Mouse (Mus musculus) layer of hippocampus, postnatal 10 days (tissue): ENCODE data around the gene Nnat. TPM values are rescaled to one million over a fixed set of nuclear protein-coding genes. Genes with fewer than 3 reads are reported as not detected.
A peak's percentile ranks its signal among the peaks of the same experiment; 100 is the strongest.

Experiments
- DNase-seq, 2 experiments: peaks; one replicate each; pipeline ENCODE4 v3.0.0; 2021; ENCODE audit warnings: low spot score in 2 of 2
- long read RNA-seq: library from polyadenylated mRNA; stranded (forward); transcript quantifications from one replicate; pipeline ENCODE4 v2.0.0, GENCODE M21; 2023
- total RNA-seq, 2 experiments: library from RNA; stranded (reverse); gene quantifications; 2 replicates each; pipeline ENCODE4 v1.2.3; 2021

Gene Nnat
- 1,000 to 10,000 TPM; 1,193 to 1,435 TPM for total RNA-seq
- long read RNA-seq, transcript Nnat-208 (3 exons, 927 nt) = minor isoform, 5 of 1,052 reads
- long read RNA-seq, transcript Nnat-202 (3 exons, 1,213 nt) = minor isoform, 83 of 1,052 reads
- long read RNA-seq, transcript Nnat-205 (2 exons, 1,146 nt) = major isoform, 242 of 1,052 reads
- long read RNA-seq, partial matches to known transcripts = 0 of 1,052 reads
- long read RNA-seq, other reads (novel, unspliced or antisense) = 714 of 1,052 reads

DNA sequence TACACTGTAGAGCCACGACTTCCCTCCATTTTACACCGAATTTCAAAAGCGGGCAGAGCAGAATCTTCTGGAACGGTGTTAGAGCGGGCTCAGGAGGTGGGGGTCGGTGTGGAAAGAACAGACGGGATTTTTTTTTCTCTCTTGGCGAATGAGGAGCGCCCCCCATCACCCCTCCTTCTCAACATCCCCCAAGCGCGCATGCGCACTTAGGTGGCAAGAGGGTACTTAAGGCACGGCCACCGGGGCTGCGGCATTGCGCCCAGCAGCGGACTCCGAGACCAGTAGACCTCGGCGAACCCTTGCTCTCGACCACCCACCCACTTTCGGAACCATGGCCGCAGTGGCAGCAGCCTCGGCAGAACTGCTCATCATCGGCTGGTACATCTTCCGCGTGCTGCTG lies at the start of gene Nnat:
Gene Nnat, plus strand, starts transcription at position 221 of the 400 bp plus-strand sequence.
- DNase-seq = peak; percentile 80 to 86

DNA sequence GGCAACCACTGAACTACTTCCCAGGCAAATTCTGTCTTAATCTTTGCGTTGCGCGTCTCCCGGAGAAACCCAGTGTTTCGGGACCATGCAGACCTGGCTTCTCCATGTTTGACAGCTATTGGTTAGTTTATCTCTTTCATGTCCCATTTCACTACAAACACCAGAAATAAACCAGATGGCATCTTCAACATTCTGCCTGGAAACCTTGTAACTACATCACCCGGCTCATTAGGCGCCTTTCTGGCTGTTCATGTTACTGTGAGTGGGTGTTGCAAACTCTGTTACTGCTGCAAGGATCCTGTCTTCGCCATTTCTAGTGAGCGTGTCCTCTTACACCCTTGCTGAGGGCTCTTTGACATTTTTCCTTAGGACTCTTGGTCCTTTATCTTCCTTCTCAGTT lies 47.0 kb upstream of the Nnat start:
- DNase-seq = no peak

DNA sequence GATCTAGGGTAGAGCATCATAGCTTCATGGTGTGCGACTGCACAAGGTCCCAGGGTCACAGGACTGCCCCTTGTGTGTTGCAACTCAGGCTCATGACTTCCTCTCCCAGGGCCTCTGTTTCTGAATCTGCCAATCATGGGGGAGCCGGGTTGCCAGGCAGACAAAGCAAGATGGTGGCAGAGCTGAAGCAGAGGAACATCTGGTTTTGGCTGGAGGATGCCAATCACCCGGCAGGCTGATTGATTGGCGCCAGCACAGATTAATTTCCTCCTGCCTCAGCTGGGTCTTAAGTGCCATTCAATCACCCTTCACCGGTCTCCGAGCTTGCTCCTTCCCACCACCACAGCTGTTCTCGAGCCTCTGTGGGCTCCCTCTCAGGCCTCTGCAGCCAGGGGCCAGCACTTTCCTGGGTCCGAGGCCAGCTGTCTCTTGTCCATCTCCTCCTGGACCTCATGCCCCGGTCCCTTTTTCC lies 46.1 kb upstream of the Nnat start:
- DNase-seq = no peak

DNA sequence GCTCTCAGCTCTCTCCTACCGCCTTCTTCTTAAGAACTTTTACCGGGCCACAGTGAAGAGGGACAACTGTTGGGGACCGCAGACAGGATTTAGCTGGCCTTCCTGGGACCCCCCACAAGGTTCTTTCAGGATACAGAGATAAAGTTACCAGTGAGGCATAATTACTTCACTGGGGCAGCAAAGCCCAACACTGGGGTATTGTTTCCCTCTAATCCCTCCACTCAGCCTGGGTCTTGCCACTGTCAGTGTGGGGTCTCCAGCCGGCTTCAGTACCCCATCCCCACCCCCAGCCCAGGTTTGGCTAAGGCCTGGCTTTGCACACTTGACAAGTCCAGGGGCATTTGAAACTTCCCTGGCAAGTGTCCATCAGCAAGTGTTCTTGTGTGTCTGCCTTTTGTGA lies 45.5 kb upstream of the Nnat start:
- no peak for DNase-seq

DNA sequence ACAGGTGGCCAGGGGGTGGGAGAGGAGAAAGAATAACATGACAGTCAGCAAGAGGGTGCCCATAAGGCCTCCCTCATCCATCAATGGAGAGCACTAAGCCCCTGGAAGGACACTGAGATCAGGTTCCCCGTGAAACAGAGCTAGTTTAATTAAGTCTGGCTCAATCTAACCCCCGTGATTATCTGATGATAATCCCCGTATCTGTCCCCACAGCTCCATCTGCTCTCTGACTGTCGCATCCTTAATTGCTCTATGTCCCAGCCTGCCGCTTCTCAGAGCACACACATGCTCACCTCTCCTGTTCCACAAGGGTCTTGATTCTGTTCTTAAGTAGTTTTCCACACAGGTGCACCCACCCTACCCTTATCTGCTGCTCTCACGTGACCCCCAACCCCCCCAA lies 42.4 kb upstream of the Nnat start:
- no peak for DNase-seq

DNA sequence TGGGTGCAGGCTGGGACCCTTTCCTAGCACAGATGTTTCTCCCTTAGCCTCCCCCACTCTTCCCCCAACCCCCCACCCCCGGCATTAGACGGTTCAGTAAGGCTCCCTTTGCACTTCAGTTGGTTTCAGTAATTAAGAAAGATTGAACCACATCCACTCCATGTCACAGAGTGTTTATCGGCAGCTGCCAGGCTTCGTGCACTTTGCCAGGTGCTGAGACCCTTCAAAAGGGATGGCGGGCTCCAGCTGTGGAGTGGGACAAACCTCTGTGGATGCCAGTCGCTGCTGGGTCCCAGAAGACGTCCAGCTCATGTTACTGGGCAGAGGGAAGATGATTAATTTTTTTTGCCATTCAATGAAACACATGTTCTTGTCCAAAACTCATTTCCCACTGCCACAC lies 41.4 kb upstream of the Nnat start:
- no peak for DNase-seq

DNA sequence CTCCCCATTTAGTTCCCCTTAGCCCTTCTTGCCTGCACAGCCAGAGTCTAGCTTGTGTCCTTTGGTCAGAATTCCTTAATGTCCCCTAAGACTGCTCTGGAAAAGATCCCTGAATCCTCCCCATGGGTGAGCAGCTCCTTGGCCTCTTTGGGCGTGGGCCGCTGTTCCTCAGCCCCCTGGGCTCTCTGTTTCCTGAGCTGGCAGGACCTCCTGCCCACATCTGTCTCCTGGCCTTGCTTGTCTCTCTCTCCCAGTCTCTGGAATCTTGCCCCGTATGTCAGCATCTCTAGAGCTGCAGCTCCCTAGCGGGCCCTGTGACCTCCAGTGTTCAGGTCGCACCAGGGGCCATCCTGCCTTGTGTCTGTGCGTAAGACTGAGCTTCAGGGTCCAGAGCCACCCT lies 40.4 kb upstream of the Nnat start:
- no peak for DNase-seq

DNA sequence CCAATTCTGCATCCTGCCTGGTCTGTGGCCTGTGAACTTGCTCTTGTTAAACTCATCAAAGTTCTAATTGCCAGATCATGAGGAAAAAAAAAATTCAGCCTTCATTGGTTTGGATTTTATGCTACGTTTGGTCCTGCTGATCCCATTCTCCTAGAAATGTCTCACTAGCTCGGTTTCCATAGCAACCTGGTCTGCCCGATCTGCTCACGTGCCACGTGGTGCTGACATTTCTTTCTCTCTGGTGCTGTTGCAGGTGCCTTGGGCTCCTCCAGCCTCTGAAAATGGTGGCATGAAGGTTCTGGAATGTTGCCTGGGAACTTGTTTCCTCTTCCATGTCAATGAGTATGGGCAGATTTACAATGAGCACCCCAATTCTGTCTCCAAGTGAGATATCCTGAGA lies 39.4 kb upstream of the Nnat start:
- DNase-seq = no peak

DNA sequence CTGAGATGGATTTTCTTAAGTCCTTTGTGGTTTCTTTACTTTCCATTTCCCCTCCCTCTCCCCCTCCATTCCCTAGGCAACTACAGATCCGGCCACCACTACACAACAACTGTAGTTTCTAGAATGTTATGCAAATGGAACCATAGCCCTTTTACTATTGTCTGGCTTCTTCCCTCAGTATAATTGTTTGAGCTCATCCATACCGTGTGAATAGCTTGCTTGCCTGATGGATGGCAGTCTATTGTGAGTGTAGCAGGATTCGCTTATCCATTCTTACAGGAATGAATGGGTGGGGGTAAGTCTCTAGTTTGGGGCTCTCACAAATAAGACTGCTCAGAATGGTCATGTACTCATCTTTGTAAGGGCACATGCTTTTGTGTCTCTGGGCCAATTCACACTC lies 37.3 kb upstream of the Nnat start:
- no peak for DNase-seq

DNA sequence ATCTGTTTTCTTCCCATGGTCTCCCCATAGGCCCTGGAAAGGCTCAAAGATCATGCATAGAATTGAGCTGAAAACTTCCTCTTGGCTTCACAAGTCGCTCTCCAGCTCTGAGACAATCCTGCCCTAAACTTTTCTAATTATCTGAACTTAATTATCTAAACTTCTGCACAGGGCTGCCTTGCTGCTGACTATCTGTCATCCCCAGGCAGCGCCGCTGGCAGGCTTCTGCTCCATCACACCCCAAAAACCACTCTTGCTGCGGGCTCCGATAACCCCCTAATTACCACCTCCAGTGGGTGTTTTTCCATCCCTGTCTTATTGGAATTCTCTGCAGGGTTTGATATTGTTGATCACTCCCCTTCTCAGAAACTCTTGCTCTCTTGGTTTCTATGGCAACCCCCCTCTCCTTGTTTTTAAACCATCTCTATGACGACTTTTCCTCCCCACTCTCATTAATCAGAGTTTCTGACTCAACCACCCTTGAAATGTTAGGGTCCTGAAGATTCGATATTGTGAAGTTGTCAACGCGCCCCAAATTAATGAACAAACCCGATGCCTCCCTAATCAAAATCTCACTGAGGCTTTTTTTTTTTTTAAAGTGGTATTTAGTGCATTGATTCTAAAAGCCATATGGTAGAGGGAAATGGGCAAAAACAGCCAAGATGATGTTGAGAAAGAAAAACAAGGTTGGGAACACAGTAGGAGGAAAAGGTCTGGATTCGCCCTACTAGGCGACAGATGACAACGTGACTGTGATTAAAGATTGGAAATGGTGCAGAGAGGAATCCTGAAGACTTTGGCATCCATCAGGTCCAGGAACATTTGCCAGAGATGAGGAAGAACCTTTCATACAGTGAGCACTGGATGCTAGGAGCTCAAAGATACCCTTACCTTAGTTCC lies 29.6 kb upstream of the Nnat start:
- peak in 1 of 2 experiments; percentile 16 for DNase-seq

DNA sequence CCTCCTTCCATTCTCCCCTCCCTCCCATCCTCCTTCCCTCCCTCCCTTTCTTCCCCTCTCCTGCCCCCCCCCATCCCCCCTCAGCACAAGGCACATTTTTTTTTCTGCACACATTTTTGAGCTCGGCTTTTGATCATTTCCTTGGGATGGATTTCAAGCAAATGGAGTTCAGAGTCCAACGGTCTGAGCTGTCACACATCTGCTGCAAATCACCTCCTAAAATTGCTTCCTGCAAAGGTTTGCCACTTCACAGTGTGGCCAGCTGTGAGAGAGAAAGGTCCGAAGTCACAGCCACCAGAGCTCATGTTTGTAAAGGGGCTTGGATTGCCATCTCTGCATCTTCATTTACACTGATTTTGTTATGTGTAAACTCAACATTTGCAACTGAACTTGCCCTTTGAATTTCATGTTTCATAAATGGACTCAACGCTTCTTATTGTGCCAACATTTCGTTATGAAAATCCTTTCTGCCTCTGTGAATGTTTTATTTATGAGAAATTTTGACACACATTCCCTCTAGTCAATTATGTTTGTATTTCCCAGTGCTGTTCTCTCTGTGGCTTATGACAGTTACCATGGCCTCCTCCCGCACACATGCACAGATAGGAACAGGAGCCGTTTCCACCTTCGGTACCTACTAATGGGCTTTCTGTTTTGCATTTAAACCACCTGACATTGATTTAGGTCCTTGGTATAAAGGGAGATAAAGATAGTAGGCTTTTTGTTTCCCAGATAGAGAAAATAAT lies 28.0 kb upstream of the Nnat start:
- DNase-seq = no peak

DNA sequence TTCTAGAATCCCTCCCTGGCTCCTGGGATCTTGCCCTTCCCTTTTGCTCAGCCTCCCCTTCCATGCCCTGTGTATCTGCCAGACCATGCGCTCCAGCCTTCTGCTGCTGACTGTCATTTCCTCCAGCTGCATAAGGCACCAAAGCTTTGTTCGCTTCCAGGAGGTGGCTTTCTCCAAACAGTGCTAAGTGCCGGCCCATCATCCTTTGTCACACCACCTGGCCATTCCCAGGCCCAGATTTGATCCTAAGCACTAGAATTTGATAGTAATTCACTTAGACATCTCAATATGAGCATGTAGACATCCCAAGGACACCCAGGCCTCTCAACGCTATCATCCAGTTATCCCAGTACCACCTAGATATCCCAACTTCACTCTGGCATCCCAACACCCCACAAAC lies 25.7 kb upstream of the Nnat start:
- DNase-seq = no peak

DNA sequence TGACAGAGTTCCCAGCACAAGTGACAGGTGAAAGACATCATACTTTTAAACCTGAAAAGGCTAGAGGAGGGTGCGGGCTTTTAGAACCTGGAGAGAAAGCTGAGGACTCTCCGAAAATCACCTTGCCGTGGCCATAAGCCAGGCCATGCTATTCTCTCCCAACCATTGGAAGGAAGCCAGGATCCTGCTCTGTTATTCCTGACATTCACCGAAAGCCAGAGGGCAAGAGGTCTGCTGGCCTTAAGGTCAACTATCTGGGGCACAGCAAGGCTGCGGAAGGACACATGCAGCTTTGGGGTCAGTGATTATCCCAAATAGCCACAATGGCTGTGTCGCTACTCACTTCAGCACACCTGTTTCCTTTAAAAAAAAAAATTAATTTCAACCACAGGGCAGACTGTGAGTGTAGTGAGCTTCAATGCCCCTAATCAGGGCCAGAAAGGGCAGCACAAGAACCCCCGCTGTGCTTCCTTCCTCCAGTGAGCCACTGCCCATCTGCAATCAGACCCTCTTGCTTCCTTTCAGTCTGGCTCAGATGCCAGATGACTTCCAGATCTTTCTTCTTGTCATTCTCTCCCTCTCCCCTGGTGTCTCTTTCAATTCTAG lies 23.3 kb upstream of the Nnat start:
- no peak for DNase-seq

DNA sequence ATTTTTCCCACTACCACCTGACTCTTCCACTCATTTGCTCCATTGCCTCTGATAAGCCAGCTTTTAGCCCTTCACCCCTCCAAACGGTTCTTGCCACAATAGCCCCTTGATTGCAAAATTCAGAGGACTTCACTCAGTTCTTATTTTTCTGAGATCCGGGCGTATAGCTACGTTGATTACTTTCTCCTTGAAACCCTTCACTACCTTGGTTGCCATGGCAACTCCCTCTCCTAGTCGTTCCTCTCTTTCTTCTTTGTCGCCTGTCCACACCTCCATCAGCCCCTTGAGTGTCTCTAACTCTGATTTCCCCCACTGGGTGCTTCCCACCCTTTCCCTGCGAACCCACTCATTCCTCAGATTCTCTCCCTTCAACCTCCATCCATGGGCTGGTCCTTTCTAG lies 22.8 kb upstream of the Nnat start:
- peak in 1 of 2 experiments; percentile 5 for DNase-seq

DNA sequence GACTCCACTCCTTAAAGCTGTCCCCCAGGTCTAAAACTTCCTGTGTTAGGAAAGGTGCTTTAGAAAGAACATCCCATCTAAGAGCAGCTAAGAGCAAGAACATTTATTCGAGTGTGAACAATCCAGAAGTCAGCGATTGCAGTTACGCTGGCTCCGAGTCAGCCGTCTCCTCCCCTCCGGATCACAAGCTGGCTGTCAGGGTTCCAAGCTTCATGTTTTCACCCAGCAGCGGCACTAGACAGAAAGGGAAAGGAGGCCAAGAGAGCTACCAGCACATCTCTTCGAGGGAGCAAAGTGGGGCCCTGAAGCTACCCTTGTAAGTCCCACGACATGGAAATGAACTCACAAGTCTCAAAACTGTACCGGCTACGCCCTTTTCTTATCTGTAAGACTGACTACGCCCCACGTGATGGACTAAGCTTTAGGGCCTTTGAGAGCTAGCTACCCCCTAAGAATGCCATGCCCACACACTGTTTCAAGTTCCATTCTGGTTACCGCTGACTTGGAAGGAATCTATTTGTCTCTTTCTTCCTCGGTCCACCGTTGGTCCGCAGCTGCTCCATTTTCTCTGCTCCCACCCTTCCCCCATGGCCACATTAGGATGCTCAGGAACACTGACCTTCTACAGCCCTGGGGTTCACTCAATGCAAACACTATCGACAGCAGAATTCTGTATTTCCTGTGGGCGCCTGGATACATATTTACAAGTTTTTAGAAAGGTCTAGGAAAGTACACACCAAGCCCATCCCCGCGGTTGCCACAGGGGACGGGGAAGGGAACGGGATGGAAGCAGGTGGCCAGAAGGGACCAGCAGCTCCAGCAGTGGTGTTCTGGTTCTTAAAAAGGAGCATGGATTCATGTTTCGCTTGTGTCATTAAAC lies 19.6 kb upstream of the Nnat start:
- DNase-seq = peak in 1 of 2 experiments; percentile 55

DNA sequence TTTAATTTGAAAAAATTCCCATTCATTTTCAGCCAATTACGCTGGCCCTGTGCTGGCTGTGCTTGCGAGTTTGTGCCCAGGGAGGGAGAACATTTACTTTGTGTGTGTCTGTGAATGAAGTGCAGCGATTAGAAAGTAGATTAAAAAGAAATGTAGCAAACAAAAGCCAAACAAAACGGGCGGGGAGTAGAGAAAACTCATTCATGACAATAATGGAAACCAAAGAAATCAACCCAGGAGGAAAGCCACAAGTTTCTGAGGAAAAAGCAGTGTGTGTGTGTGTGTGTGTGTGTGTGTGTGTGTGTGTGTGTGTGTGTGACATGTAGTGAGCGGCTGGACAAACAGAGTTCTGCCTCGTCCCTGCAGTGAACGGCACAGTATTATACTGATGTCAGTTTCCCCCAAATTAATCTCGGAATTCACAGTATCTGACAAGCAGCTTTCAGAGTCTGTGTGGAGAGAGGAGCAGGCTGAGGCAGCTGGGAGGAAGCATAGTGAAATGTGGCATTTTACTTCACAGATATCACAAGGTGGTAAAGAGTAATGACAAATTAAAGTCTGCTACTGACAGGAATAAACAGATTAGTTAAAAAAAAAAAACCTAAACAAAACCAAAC lies 18.8 kb upstream of the Nnat start:
- no peak for DNase-seq

DNA sequence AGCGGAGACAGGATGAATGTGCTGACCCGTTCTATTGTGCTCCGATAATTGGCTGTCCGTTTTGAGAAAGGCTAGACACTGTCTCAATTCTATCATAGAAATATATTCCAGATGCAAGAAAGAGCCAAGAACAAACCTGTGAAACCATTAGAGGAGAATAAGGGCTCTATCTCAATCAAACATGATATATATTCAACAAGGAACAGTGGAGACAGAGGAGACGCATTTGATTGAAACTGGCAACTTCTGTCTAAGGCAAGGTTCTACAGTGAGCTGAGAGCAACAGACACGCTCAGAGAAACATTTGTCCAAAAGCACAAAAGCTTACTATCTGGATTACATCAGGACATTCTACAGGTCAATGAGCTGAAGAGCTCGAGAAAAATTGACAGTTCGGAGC lies 18.2 kb upstream of the Nnat start:
- no peak for DNase-seq

DNA sequence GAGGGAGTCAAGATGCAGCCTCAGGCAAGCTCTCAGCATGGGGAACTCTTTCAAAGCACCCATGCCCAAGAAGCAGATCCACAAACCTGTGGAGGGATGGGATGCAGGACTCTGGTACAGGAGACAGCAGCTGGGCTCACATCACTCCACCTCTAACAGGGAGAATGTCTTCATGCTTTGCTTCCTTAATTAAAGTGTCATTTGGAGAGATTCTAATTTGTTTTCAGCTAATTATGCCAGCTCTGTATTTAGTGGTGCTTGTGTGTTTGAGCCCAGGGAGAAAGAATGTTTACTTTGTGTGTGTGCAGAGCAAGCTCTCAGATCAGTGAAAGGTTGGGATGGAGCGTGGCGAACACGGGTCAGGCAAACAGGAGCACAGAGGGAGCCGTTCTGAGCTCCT lies 17.5 kb upstream of the Nnat start:
- DNase-seq = no peak

DNA sequence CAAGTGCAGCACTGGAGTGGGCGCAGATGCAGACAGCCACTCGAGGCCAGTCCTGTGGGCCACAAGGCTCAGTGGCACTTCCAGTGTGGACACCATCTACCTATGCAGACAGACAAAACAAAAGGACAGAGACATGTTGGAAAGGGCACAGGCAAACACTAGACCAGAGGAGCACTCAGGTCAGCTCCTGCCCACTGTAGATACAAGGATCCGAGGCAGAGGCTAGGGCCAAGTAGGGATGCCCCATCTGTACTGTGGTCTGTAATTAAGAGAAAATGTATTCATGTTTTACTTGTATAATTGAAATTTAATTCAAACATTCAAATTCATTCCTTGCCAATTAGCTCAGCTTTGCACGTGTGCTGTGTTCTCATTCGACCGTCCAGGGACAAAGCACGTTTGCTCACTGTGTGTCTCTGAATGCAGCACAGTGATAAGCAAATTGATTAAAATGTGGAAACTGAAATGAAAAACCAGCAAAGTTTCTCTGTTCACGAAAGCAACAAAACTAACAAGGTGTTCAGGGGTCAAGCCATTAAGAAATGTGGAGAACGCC lies 15.5 kb upstream of the Nnat start:
- DNase-seq = no peak

DNA sequence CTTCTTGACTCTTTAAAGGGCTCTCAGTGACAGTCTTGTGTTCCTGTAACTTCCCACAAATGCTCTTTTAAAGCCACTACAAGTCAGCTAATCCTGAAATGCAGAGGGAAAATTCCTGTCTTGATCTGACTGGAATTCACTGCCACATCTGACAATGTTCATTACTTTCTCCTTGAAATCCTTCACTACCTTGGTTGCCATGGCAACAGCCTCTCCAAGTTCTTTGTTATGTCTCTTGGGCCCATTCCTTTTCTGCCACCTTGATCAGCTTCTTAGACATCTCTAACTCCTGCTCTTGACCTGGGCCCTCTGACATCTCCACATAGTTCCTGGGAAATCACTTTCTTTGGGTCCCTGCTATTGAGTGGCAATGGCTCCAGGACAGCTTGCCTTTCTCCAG lies 13.2 kb upstream of the Nnat start:
- no peak for DNase-seq
